Mouse (Mus musculus) lung, adult 2 months (tissue): ENCODE measurements around the gene Arhgef2.

Experiments
- CTCF ChIP-seq: fragments of 200-500 bp; IDR thresholded peaks from 2 replicates; pipeline ENCODE4 v1.5.1; 2011; ENCODE audit warnings: mild to moderate bottlenecking, low read length, control low read depth; ENCODE audit not compliant: insufficient read depth
- POLR2A ChIP-seq: fragments of 200-500 bp; IDR thresholded peaks from 2 replicates; pipeline ENCODE4 v1.6.1; 2011; ENCODE audit warnings: low read depth, mild to moderate bottlenecking, control low read depth, low read length, borderline replicate concordance; ENCODE audit errors: extremely low read depth

DNA sequence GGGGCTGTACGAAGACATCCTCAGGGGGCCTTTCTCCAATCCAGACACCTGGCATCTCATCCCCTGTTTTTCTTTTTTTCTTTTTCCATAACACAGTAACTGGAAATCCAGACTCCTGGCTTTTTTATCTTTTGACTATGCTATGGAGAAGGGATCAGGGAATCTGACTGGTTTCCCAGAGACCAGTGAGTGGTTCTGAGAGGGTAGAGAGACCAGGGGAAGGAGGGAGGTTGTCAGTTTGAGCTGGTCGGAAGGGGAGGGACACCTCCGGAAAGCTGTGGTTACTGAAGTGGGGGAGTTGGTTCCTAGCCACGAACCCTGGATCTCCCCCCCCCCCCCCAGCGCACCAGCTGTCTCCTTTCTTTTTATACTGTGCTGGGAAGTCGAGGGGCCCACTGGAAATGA, 17.2 kb downstream of the Arhgef2 start:
- no peak for TF ChIP-seq POLR2A
- TF ChIP-seq CTCF = no peak
